Mouse (Mus musculus) small intestine, adult 2 months (tissue): ENCODE measurements around the gene Poln. TPM values are rescaled to one million over a fixed set of nuclear protein-coding genes. Genes with fewer than 3 reads are reported as not detected.

Source experiments
- H3K27ac ChIP-seq: fragments of 200-500 bp; 2 replicates; pipeline ENCODE4 v1.5.1; 2012; ENCODE audit warnings: low read depth, low read length, control low read depth, inconsistent platforms; ENCODE audit not compliant: insufficient read depth
- H3K27me3 ChIP-seq: fragments of 200-500 bp; 2 replicates; pipeline ENCODE4 v1.6.1; 2012; ENCODE audit warnings: mild to moderate bottlenecking, moderate library complexity, low read length, inconsistent platforms; ENCODE audit not compliant: control insufficient read depth, insufficient read depth
- H3K36me3 ChIP-seq: fragments of 200-500 bp; 2 replicates; pipeline ENCODE4 v1.6.1; 2012; ENCODE audit warnings: mild to moderate bottlenecking, low read length, control low read depth, inconsistent platforms; ENCODE audit not compliant: control insufficient read depth, insufficient read depth
- H3K4me1 ChIP-seq: fragments of 200-500 bp; 2 replicates; pipeline ENCODE4 v1.6.1; 2012; ENCODE audit warnings: low read length, inconsistent platforms, mixed read lengths; ENCODE audit not compliant: control insufficient read depth, insufficient read depth, insufficient read length
- H3K4me3 ChIP-seq: fragments of 200-500 bp; 2 replicates; pipeline ENCODE4 v1.5.1; 2012; ENCODE audit warnings: low read depth, mild to moderate bottlenecking, control low read depth, inconsistent platforms, low read length, moderate library complexity
- CTCF ChIP-seq: fragments of 200-500 bp; IDR thresholded peaks from 2 replicates; pipeline ENCODE4 v1.5.1; 2012; ENCODE audit warnings: low read depth, mild to moderate bottlenecking, control low read depth, inconsistent platforms, low read length, moderate library complexity, mixed read lengths; ENCODE audit not compliant: insufficient replicate concordance, insufficient read length; ENCODE audit errors: extremely low read depth
- POLR2A ChIP-seq: fragments of 200-500 bp; IDR thresholded peaks from 2 replicates; pipeline ENCODE4 v1.6.1; 2012; ENCODE audit warnings: low read depth, mild to moderate bottlenecking, control low read depth, inconsistent platforms, low read length, moderate library complexity
- WGBS: fragments of 180-500 bp; shearing (Covaris S2); methylation state at CpG from one replicate; pipeline ENCODE4 v1.1.7; 2018; 5-methylcytosine and 5-hydroxymethylcytosine counted together
- polyA plus RNA-seq: library from polyadenylated mRNA; depleted of rRNA; stranded (reverse); fragments of >200 nt; gene quantifications from 2 replicates; pipeline ENCODE4 v1.2.3, GENCODE M21; 2012; rRNA removed

Poln gene
- polyA plus RNA-seq, 1 experiment = not detected

- H3K27me3 ChIP-seq = no peaks in the 10 kb centered on the region
- no peak overlapping the region for H3K27ac ChIP-seq
- no peaks in the 10 kb centered on the region for H3K4me1 ChIP-seq
- H3K36me3 ChIP-seq = no peaks in the 10 kb centered on the region
- WGBS = 75% methylated on average over 4 of the region's 4 CpGs
- no peak overlapping the region for H3K4me3 ChIP-seq
- TF ChIP-seq POLR2A = no peak
- TF ChIP-seq CTCF = no peak
Observed at GRCm38 (mm10) chr5:33959382-33959781, 209.9 kb downstream of the Poln start.

Other genes starting within 250 kb of the Poln start
- gene Nelfa, start 233.0 kb downstream of the Poln start, polyA plus RNA-seq = 16.6 and 30.8 TPM in 2 replicates
- gene Gm1673, start 186.0 kb downstream of the Poln start, polyA plus RNA-seq = 6.9 and 9.8 TPM in 2 replicates
- 0.32 and 0.34 TPM in 2 replicates for gene Nat8l, start 173.5 kb downstream of the Poln start, polyA plus RNA-seq
- 0.09 TPM in 1 of 2 replicates, not detected in the other for gene Haus3, start 79 bp upstream of the Poln start, polyA plus RNA-seq
- 82.5 and 154 TPM in 2 replicates for gene Mxd4, start 18.3 kb upstream of the Poln start, polyA plus RNA-seq
- 1.5 and 1.7 TPM in 2 replicates for gene Zfyve28, start 119.0 kb upstream of the Poln start, polyA plus RNA-seq
- 0.04 TPM in 1 of 2 replicates, not detected in the other for gene Cfap99, start 119.2 kb upstream of the Poln start, polyA plus RNA-seq
- 19.9 and 31.8 TPM in 2 replicates for gene Rnf4, start 166.8 kb upstream of the Poln start, polyA plus RNA-seq
- 9.4 and 30.9 TPM in 2 replicates for gene Fam193a, start 200.5 kb upstream of the Poln start, polyA plus RNA-seq